Mouse (Mus musculus) thymus, postnatal 0 days (tissue): ENCODE measurements at regions not wholly inside any gene's neighbourhood (a gene's known extent, or its start where the extent isn't known, plus 50 kb on each side); places are given as distances from the start of the nearest gene placed in this dataset.

Experiments used
- DNase-seq: peaks from one replicate; pipeline ENCODE4 v3.0.0-alpha.2; 2015; ENCODE audit warnings: low spot score

GRCm38 (mm10) chr3:52815497-52815896 is 201.5 kb downstream of the Cog6 start:
- DNase-seq, result no peak

- DNase-seq, result no peak
Measured at GRCm38 (mm10) chr3:52802324-52802723, 214.7 kb downstream of the Cog6 start.

GRCm38 (mm10) chr3:52801446-52801845 is 215.6 kb downstream of the Cog6 start:
- peak; percentile 30 for DNase-seq

GRCm38 (mm10) chr3:52800673-52801072 is 216.4 kb downstream of the Cog6 start:
- peak; percentile 80 for DNase-seq

GRCm38 (mm10) chr3:52797801-52798200 is 219.2 kb downstream of the Cog6 start:
- peak; percentile 32 for DNase-seq

GRCm38 (mm10) chr3:52797164-52797563 is 219.9 kb downstream of the Cog6 start:
- DNase-seq, result no peak

GRCm38 (mm10) chr3:52794218-52794617 is 222.8 kb downstream of the Cog6 start:
- DNase-seq, result no peak

GRCm38 (mm10) chr3:52792801-52793200 is 224.2 kb downstream of the Cog6 start:
- no peak for DNase-seq

GRCm38 (mm10) chr3:52792121-52792520 is 224.9 kb downstream of the Cog6 start:
- no peak for DNase-seq

GRCm38 (mm10) chr3:52790942-52791341 is 226.1 kb downstream of the Cog6 start:
- DNase-seq, result no peak

GRCm38 (mm10) chr3:52787964-52788760 is 228.9 kb downstream of the Cog6 start:
- no peak for DNase-seq

- no peak for DNase-seq
Measured at GRCm38 (mm10) chr3:52785595-52785994, 231.4 kb downstream of the Cog6 start.

- no peak for DNase-seq
Measured at GRCm38 (mm10) chr3:52784476-52784875, 232.6 kb downstream of the Cog6 start.

- no peak for DNase-seq
Measured at GRCm38 (mm10) chr3:52782576-52782975, 234.5 kb downstream of the Cog6 start.

GRCm38 (mm10) chr3:52781521-52781920 is 235.5 kb downstream of the Cog6 start:
- no peak for DNase-seq

GRCm38 (mm10) chr3:52780356-52780755 is 236.7 kb downstream of the Cog6 start:
- no peak for DNase-seq

- DNase-seq, result no peak
Measured at GRCm38 (mm10) chr3:52775875-52776274, 241.2 kb downstream of the Cog6 start.

- no peak for DNase-seq
Measured at GRCm38 (mm10) chr3:52775156-52775555, 241.9 kb downstream of the Cog6 start.

GRCm38 (mm10) chr3:52774734-52775133 is 242.3 kb downstream of the Cog6 start:
- no peak for DNase-seq

- DNase-seq, result no peak
Measured at GRCm38 (mm10) chr3:52767276-52767675, 249.8 kb downstream of the Cog6 start.

- DNase-seq, result no peak
Measured at GRCm38 (mm10) chr3:52766841-52767240, 250.2 kb downstream of the Cog6 start.

GRCm38 (mm10) chr3:52764166-52764565 is 252.9 kb downstream of the Cog6 start:
- DNase-seq, result no peak

- DNase-seq, result no peak
Measured at GRCm38 (mm10) chr3:52763660-52764059, 253.4 kb downstream of the Cog6 start.
